Mouse (Mus musculus) embryonic fibroblast, embryonic 13.5 days (primary cell): ENCODE measurements at regions not wholly inside any gene's neighbourhood (a gene's known extent, or its start where the extent isn't known, plus 50 kb on each side); places are given as distances from the start of the nearest gene placed in this dataset.

Experiments used
- CTCF ChIP-seq: IDR thresholded peaks from 2 replicates; pipeline ENCODE4 v1.5.1; 2011; ENCODE audit warnings: mild to moderate bottlenecking, control low read depth, low read length, moderate library complexity, borderline replicate concordance; ENCODE audit not compliant: insufficient read depth
- POLR2A ChIP-seq: IDR thresholded peaks from 2 replicates; pipeline ENCODE4 v1.6.1; 2011; ENCODE audit warnings: low read depth, mild to moderate bottlenecking, control low read depth, low read length, moderate library complexity

DNA sequence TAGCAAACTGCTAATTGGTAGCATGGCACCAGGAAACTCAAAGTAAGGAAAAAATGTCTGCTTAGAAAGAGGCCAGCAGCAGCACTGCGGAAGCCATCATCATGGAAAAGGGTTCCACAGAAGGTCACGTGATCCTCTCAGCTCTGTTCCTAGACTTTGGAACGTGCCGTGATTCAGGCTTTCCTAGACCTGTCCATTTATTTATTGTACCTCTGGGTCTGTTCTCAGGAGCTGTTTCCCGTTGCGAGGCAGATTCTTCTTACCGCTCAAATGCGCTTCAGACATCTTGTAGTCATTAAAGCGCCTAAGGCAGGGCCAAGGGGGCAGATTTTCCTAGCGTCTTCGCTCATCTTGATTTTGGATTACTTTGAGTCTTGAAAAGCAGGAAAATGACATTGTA, 365.0 kb upstream of the Adgrl2 start:
- no peak for TF ChIP-seq CTCF
- TF ChIP-seq POLR2A, result no peak
